Mouse (Mus musculus) heart, adult 9 months (tissue): Measurements from ENCODE around the gene Sucnr1.
A peak's percentile ranks its signal among the peaks of the same experiment; 100 is the strongest.

Experiments
- DNase-seq, 2 experiments: peaks; one replicate each; pipeline ENCODE4 v3.0.0; 2022; ENCODE audit warnings: low spot score in 2 of 2

Sucnr1 gene

GRCm38 (mm10) chr3:60111889-60112646 lies 30.4 kb downstream of the Sucnr1 start:
- peak in 1 of 2 experiments; percentile 11 for DNase-seq

DNA sequence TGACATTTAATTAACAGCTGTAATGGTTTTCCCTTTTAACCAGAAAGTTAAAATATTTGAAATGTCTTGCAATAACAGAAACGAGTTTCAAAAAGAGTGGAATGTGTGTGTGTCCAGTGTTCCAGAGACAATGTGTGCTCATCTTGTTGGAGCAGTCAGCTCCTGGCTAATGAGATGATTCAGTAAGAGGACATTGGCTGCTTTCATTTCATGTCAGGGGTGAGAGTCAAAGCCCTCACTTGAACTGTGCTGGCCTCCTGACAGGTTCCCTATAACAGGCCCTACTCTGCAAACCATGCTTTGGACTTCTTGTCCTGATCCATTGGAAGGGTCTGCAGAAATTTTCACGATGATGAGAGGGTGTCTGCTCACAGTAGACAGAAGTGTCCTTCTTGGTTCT lies 32.9 kb downstream of the Sucnr1 start:
- DNase-seq = no peak

- no peak for DNase-seq
These were observed 39.8 kb downstream of the Sucnr1 start for GRCm38 (mm10) chr3:60121449-60121848.

- peak in 1 of 2 experiments; percentile 13 for DNase-seq
These were observed 42.5 kb downstream of the Sucnr1 start for GRCm38 (mm10) chr3:60123859-60124794.

DNA sequence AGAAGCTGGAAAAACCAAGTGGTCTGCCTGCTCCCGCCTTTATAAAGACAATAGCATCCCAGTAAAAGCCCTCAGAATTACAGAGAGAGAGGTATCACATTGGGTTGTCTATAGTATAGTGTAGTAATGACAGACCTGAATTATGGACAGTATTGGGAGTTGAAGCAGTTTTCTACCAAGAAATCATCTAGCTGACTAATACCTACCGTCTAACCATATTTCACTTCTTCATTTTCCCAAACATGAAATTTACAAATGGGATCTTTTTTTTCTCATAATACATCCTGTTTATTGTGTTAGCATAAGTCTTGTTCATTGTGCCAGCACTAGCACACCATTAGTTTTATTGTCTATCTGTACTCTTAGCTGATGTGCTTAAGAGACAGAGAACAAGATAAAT lies 44.9 kb downstream of the Sucnr1 start:
- DNase-seq = no peak

DNA sequence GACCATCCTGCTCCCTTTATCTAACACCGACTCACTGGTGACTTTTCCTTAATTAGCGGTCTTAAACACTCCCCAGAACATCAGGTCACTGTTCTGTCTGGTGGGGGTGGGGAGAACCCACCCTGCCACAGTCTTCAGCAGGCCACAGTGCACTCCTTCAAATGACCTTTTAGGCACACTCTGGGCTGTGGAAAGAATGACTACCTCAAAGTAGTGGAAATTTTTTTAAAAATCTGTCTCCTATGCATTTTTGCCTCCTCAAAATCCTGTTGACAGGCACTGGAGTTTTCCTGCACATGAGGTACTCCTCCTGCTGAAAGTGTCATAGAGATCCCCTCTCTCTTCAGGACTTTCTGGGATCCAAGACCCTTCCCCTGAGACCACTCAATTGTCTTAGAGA lies 46.6 kb downstream of the Sucnr1 start:
- no peak for DNase-seq

- no peak for DNase-seq
These were observed 54.1 kb downstream of the Sucnr1 start for GRCm38 (mm10) chr3:60135801-60136200.
